Mouse (Mus musculus): ENCODE results near the gene Fate1.
"Not testable (repeated sequence)": the region's sequence is repeated elsewhere in the genome, so short reads cannot be mapped to it uniquely, and the experiment has no call there.

Gene Fate1

GRCm38 (mm10) chrX:71972686-71973085 lies at the start of gene Fate1:
Gene Fate1, plus strand, starts transcription at chrX:71972986.
- DNase-seq (ENCODE audit: low spot score in 2 of 2), result no peak

- peak; percentile 4 to 16 for DNase-seq (ENCODE audit: low spot score in 2 of 2)
Observed at GRCm38 (mm10) chrX:71946631-71947030, 26.2 kb upstream of the Fate1 start.

GRCm38 (mm10) chrX:71958366-71958765 lies 14.4 kb upstream of the Fate1 start:
- no peak for DNase-seq (ENCODE audit: low spot score in 2 of 2)

- DNase-seq (ENCODE audit: low spot score in 2 of 2), result peak; percentile 3 to 24
Observed at GRCm38 (mm10) chrX:71962073-71963051, 10.4 kb upstream of the Fate1 start, which contains the start of gene Prrg3. Gene Prrg3, plus strand, starts transcription at chrX:71962624.

- DNase-seq (ENCODE audit: low spot score in 2 of 2), result no peak
Observed at GRCm38 (mm10) chrX:71963275-71963912, 9.4 kb upstream of the Fate1 start.

GRCm38 (mm10) chrX:71968216-71968615 lies 4.6 kb upstream of the Fate1 start:
- DNase-seq (ENCODE audit: low spot score in 2 of 2), result no peak

GRCm38 (mm10) chrX:71968816-71969215 lies 4.0 kb upstream of the Fate1 start:
- no peak for DNase-seq (ENCODE audit: low spot score in 2 of 2)

- DNase-seq (ENCODE audit: low spot score in 2 of 2), result no peak
Observed at GRCm38 (mm10) chrX:71971325-71971724, 1.5 kb upstream of the Fate1 start.

- DNase-seq (ENCODE audit: low spot score in 2 of 2), result not testable (repeated sequence)
Observed at GRCm38 (mm10) chrX:71977681-71978080, 4.9 kb downstream of the Fate1 start.

GRCm38 (mm10) chrX:71980443-71980842 lies 7.7 kb downstream of the Fate1 start:
- DNase-seq (ENCODE audit: low spot score in 2 of 2), result no peak

- no peak for DNase-seq (ENCODE audit: low spot score in 2 of 2)
Observed at GRCm38 (mm10) chrX:71981322-71981721, 8.5 kb downstream of the Fate1 start.

GRCm38 (mm10) chrX:71983205-71983604 lies 10.4 kb downstream of the Fate1 start:
- DNase-seq (ENCODE audit: low spot score in 2 of 2), result no peak

- no peak for DNase-seq (ENCODE audit: low spot score in 2 of 2)
Observed at GRCm38 (mm10) chrX:71983775-71984174, 11.0 kb downstream of the Fate1 start.

- no peak for DNase-seq (ENCODE audit: low spot score in 2 of 2)
Observed at GRCm38 (mm10) chrX:71991549-71991948, 18.8 kb downstream of the Fate1 start, which contains the start of gene Cnga2. Gene Cnga2, plus strand, starts transcription at chrX:71991849.

- DNase-seq (ENCODE audit: low spot score in 2 of 2), result no peak
Observed at GRCm38 (mm10) chrX:71995972-71996371, 23.2 kb downstream of the Fate1 start.

- DNase-seq (ENCODE audit: low spot score in 2 of 2), result no peak
Observed at GRCm38 (mm10) chrX:72009930-72010329, 37.1 kb downstream of the Fate1 start.

GRCm38 (mm10) chrX:72012236-72012635 lies 39.5 kb downstream of the Fate1 start:
- DNase-seq (ENCODE audit: low spot score in 2 of 2), result no peak

- DNase-seq (ENCODE audit: low spot score in 2 of 2), result peak in 1 of 2 experiments; percentile 5
Observed at GRCm38 (mm10) chrX:72012804-72013203, 40.0 kb downstream of the Fate1 start.

GRCm38 (mm10) chrX:72022241-72022640 lies 49.5 kb downstream of the Fate1 start:
- no peak for DNase-seq (ENCODE audit: low spot score in 2 of 2)

GRCm38 (mm10) chrX:72022750-72023398 lies 50.1 kb downstream of the Fate1 start:
- no peak for DNase-seq (ENCODE audit: low spot score in 2 of 2)

- no peak for DNase-seq (ENCODE audit: low spot score in 2 of 2)
Observed at GRCm38 (mm10) chrX:72023542-72023941, 50.8 kb downstream of the Fate1 start.

Measured in urinary bladder, adult 18-20 months (tissue).